Mouse (Mus musculus): ENCODE measurements around the gene Clec16a. TPM values are rescaled to one million over a fixed set of nuclear protein-coding genes. Genes with fewer than 3 reads are reported as not detected.

The Clec16a gene
- polyA plus RNA-seq, 1 experiment from 2014 or later = 32.5 TPM

DNA sequence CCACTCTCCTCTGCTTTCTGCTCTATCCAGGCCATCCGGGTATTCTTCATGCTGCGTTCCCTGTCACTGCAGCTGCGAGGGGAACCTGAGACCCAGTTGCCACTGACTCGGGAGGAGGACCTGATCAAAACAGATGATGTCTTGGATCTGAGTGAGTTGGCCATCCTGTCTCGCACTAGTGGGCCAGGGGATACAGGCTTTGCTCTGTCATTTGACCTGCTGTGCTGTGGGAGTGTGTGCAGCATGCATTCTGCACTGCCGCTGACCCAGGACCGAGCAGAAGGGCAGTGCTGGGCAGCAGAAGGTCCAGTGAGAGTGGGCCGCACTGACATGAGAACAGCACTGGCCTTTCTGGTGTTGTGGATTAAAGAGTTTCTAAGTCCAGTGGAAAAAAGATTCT lies 99.6 kb downstream of the Clec16a start:
- ATAC-seq (ENCODE audit: insufficient number of reproducible peaks, insufficient read depth, low FRiP score, low read depth) = no peak
- Histone ChIP-seq H3K9ac (ENCODE audit: low read length) (no peak overlapping the region), H3K27ac (replicated peaks in 1 of 2; ENCODE audit: control insufficient read depth in 1 of 2, insufficient read depth in 1 of 2, low read depth in 2 of 2, low read length in 2 of 2) (no peak overlapping the region), H3K4me1 (ENCODE audit: control insufficient read depth in 2 of 2, insufficient read depth in 2 of 2, low read length in 2 of 2) (peaks cover 4 to 23% of the 10 kb centered on the region in 2 experiments), H3K27me3 (ENCODE audit: control insufficient read depth, insufficient read depth, low read length) (no peaks in the 10 kb centered on the region), H3K4me3 (ENCODE audit: control insufficient read depth in 1 of 2, insufficient read depth in 1 of 2, low read depth in 1 of 2, low read length in 2 of 2) (no peak overlapping the region), H3K4me2 (ENCODE audit: low read length) (no peak overlapping the region), H3K36me3 (ENCODE audit: control insufficient read depth, insufficient read depth, low read length) (no peaks in the 10 kb centered on the region), H3K9me3 (ENCODE audit: control insufficient read depth, low read length) (no peaks in the 10 kb centered on the region)
- WGBS = 91% methylated on average over 8 of the region's 8 CpGs

DNA sequence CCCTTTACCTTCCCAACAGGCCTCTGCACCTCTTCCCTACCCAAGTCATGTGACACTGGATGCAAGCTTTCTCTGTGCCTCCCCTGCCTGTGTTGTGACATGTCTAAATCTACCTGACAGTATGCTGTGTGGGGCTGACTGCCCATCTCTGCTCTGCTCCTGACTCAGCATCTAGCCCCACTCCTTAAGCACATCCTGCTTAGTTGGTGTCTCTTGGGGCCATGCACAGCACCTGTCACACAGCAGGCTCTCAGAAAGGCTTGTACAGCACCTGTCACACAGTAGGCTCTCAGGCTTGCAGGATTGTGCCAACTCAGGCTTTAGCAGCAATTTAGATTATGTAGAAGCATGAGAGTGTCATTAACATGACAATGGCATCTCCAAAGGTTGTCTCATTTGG lies 106.7 kb downstream of the Clec16a start:
- no peak overlapping the region for H3K4me3 ChIP-seq (ENCODE audit: control insufficient read depth in 1 of 2, insufficient read depth in 1 of 2, low read depth in 1 of 2, low read length in 2 of 2)
- H3K9me3 ChIP-seq (ENCODE audit: control insufficient read depth, low read length) = no peaks in the 10 kb centered on the region
- peaks cover 0 to 9% of the 10 kb centered on the region in 2 experiments; a peak in 2 of 4 replicates for H3K4me1 ChIP-seq (ENCODE audit: control insufficient read depth in 2 of 2, insufficient read depth in 2 of 2, low read length in 2 of 2)
- H3K27me3 ChIP-seq (ENCODE audit: control insufficient read depth, insufficient read depth, low read length) = no peaks in the 10 kb centered on the region
- H3K27ac ChIP-seq (replicated peaks in 1 of 2; ENCODE audit: control insufficient read depth in 1 of 2, insufficient read depth in 1 of 2, low read depth in 2 of 2, low read length in 2 of 2) = no peak overlapping the region
- H3K9ac ChIP-seq (ENCODE audit: low read length) = no peak overlapping the region
- ATAC-seq (ENCODE audit: insufficient number of reproducible peaks, insufficient read depth, low FRiP score, low read depth) = no peak
- no peaks in the 10 kb centered on the region for H3K36me3 ChIP-seq (ENCODE audit: control insufficient read depth, insufficient read depth, low read length)
- H3K4me2 ChIP-seq (ENCODE audit: low read length) = no peak overlapping the region

DNA sequence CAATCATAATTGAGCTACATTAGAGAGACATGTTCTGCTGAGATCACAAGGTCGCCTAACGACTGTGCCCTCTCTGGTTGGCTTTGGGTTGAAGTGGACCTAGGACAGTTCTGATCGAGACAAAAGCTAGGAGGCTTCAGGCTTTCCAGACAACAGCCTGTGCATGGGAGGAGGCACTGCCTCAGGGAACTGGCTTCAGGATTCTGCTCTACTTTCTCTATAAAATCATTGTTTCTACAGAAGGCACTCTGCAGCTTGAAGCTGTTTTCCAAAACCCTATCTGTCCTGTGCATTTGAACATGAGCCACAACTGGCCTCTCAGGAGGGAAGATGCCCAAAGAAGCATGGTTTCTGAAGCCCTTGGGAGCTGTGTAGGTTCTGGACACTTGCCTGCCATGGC lies 107.8 kb downstream of the Clec16a start:
- no peak overlapping the region for H3K27ac ChIP-seq (replicated peaks in 1 of 2; ENCODE audit: control insufficient read depth in 1 of 2, insufficient read depth in 1 of 2, low read depth in 2 of 2, low read length in 2 of 2)
- H3K36me3 ChIP-seq (ENCODE audit: control insufficient read depth, insufficient read depth, low read length) = no peaks in the 10 kb centered on the region
- no peaks in the 10 kb centered on the region for H3K9me3 ChIP-seq (ENCODE audit: control insufficient read depth, low read length)
- no peak overlapping the region for H3K9ac ChIP-seq (ENCODE audit: low read length)
- H3K4me3 ChIP-seq (ENCODE audit: control insufficient read depth in 1 of 2, insufficient read depth in 1 of 2, low read depth in 1 of 2, low read length in 2 of 2) = no peak overlapping the region
- no peak for ATAC-seq (ENCODE audit: insufficient number of reproducible peaks, insufficient read depth, low FRiP score, low read depth)
- no peaks in the 10 kb centered on the region for H3K27me3 ChIP-seq (ENCODE audit: control insufficient read depth, insufficient read depth, low read length)
- H3K4me1 ChIP-seq (ENCODE audit: control insufficient read depth in 2 of 2, insufficient read depth in 2 of 2, low read length in 2 of 2) = peaks cover 0 to 9% of the 10 kb centered on the region in 2 experiments; a peak in 2 of 4 replicates
- no peak overlapping the region for H3K4me2 ChIP-seq (ENCODE audit: low read length)
- 78% methylated on average over 3 of the region's 3 CpGs for WGBS

DNA sequence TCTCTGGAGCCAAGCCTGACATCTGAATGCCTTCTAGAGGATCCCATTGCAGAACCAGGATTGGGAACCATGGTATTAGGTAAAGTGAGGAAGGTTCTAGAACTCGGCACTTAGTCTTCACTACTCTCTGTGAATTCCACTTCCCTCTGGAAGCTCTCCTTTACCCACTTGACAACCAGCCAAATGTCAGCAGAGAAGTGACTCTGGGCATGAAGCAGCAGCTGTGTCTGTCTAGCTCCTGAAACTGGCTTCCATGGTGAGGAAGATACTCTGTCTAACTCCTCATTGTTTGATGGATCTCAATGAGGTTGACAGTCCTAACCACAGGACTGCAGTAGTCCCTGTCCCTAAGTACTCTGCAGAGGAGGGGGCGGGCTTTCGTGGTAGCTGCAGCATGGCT lies 110.1 kb downstream of the Clec16a start:
- Histone ChIP-seq H3K4me2 (ENCODE audit: low read length) (no peak overlapping the region), H3K36me3 (ENCODE audit: control insufficient read depth, insufficient read depth, low read length) (no peaks in the 10 kb centered on the region), H3K4me3 (ENCODE audit: control insufficient read depth in 1 of 2, insufficient read depth in 1 of 2, low read depth in 1 of 2, low read length in 2 of 2) (no peak overlapping the region), H3K9me3 (ENCODE audit: control insufficient read depth, low read length) (no peaks in the 10 kb centered on the region), H3K27me3 (ENCODE audit: control insufficient read depth, insufficient read depth, low read length) (no peaks in the 10 kb centered on the region), H3K4me1 (ENCODE audit: control insufficient read depth in 2 of 2, insufficient read depth in 2 of 2, low read length in 2 of 2) (peaks cover 2 to 16% of the 10 kb centered on the region in 2 experiments; a peak in 3 of 4 replicates), H3K27ac (replicated peaks in 1 of 2; ENCODE audit: control insufficient read depth in 1 of 2, insufficient read depth in 1 of 2, low read depth in 2 of 2, low read length in 2 of 2) (no peak overlapping the region), H3K9ac (ENCODE audit: low read length) (no peak overlapping the region)
- 64% methylated on average over 3 of the region's 3 CpGs for WGBS
- no peak for ATAC-seq (ENCODE audit: insufficient number of reproducible peaks, insufficient read depth, low FRiP score, low read depth)

DNA sequence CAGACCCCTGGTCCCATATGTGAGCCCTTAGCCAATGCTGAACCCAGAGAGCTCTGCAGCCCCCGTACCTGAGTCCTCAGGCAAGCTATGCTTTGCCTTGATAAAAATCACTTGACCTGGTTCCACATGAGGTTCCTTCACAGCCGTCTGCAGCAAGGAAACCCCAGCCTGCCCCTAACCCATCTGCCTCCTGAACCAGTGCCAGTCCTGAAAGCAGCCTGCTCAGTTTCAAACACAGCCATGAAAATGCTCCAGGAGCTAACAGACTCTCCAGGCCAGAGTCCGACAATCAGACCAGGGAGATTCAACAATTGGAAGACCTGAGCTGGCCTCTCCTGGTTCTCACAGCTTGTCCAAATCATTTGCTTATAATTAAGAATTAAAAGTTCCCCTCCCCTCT lies 110.8 kb downstream of the Clec16a start:
- H3K9ac ChIP-seq (ENCODE audit: low read length) = no peak overlapping the region

DNA sequence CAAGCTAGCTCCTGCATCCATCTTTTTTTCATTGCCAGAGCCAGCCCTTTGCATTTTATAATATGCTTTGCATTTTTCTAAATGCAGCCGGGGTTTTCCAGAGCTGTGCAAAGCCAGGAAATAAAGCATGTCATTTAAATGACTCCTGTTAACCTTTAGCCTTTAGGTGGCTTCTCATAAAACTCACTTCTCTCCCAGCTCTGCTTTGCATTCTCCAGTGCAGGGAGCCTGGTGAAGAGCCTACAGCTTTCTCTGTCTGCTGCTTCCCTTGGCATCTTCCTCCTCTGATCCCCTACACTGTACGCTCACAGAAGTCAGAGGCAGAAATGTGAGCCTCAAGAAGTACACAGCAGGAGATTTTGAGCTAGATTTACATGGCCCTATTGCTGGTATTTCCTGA lies 111.3 kb downstream of the Clec16a start:
- H3K4me2 ChIP-seq (ENCODE audit: low read length) = no peak overlapping the region
- H3K9ac ChIP-seq (ENCODE audit: low read length) = no peak overlapping the region
- H3K4me3 ChIP-seq (ENCODE audit: control insufficient read depth in 1 of 2, insufficient read depth in 1 of 2, low read depth in 1 of 2, low read length in 2 of 2) = no peak overlapping the region
- H3K9me3 ChIP-seq (ENCODE audit: control insufficient read depth, low read length) = no peaks in the 10 kb centered on the region
- 66% methylated on average over 2 of the region's 2 CpGs for WGBS
- H3K27me3 ChIP-seq (ENCODE audit: control insufficient read depth, insufficient read depth, low read length) = no peaks in the 10 kb centered on the region
- no peaks in the 10 kb centered on the region for H3K36me3 ChIP-seq (ENCODE audit: control insufficient read depth, insufficient read depth, low read length)
- peaks cover 14 to 27% of the 10 kb centered on the region in 2 experiments for H3K4me1 ChIP-seq (ENCODE audit: control insufficient read depth in 2 of 2, insufficient read depth in 2 of 2, low read length in 2 of 2)
- H3K27ac ChIP-seq (replicated peaks in 1 of 2; ENCODE audit: control insufficient read depth in 1 of 2, insufficient read depth in 1 of 2, low read depth in 2 of 2, low read length in 2 of 2) = no peak overlapping the region
- ATAC-seq (ENCODE audit: insufficient number of reproducible peaks, insufficient read depth, low FRiP score, low read depth) = no peak

More for the DNA sequence above, 110.8 kb downstream of the Clec16a start:
- no peak overlapping the region for H3K4me2 ChIP-seq (ENCODE audit: low read length)
- H3K27ac ChIP-seq (replicated peaks in 1 of 2; ENCODE audit: control insufficient read depth in 1 of 2, insufficient read depth in 1 of 2, low read depth in 2 of 2, low read length in 2 of 2) = no peak overlapping the region
- no peaks in the 10 kb centered on the region for H3K9me3 ChIP-seq (ENCODE audit: control insufficient read depth, low read length)
- peaks cover 8 to 22% of the 10 kb centered on the region in 2 experiments for H3K4me1 ChIP-seq (ENCODE audit: control insufficient read depth in 2 of 2, insufficient read depth in 2 of 2, low read length in 2 of 2)
- no peaks in the 10 kb centered on the region for H3K36me3 ChIP-seq (ENCODE audit: control insufficient read depth, insufficient read depth, low read length)
- no peak for ATAC-seq (ENCODE audit: insufficient number of reproducible peaks, insufficient read depth, low FRiP score, low read depth)
- WGBS = 62% methylated on average over 3 of the region's 3 CpGs
- no peaks in the 10 kb centered on the region for H3K27me3 ChIP-seq (ENCODE audit: control insufficient read depth, insufficient read depth, low read length)
- H3K4me3 ChIP-seq (ENCODE audit: control insufficient read depth in 1 of 2, insufficient read depth in 1 of 2, low read depth in 1 of 2, low read length in 2 of 2) = no peak overlapping the region

DNA sequence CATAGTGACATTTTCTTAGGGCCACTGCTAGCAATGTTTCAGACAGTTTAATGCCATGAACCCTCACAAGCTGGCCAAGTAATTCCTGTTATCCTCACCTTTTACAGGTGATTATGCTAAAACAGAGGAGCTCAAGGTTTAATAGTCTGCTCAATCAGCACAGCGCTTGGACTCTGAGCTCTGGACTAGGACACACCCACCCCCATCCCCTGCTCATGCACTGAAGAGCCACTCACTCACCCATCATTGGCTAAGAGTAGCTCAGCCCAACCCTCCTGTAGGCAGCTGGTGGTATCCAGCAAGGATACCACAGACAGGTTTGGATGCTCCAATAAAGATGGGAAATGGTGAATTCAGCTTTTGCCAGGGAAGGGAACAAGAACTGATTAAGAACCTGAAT lies 111.8 kb downstream of the Clec16a start:
- 79% methylated on average over 1 of the region's 1 CpGs for WGBS
- no peaks in the 10 kb centered on the region for H3K27me3 ChIP-seq (ENCODE audit: control insufficient read depth, insufficient read depth, low read length)
- no peak overlapping the region for H3K4me2 ChIP-seq (ENCODE audit: low read length)
- no peaks in the 10 kb centered on the region for H3K9me3 ChIP-seq (ENCODE audit: control insufficient read depth, low read length)
- no peak overlapping the region for H3K9ac ChIP-seq (ENCODE audit: low read length)
- no peak for ATAC-seq (ENCODE audit: insufficient number of reproducible peaks, insufficient read depth, low FRiP score, low read depth)
- no peak overlapping the region for H3K27ac ChIP-seq (replicated peaks in 1 of 2; ENCODE audit: control insufficient read depth in 1 of 2, insufficient read depth in 1 of 2, low read depth in 2 of 2, low read length in 2 of 2)
- no peak overlapping the region for H3K4me3 ChIP-seq (ENCODE audit: control insufficient read depth in 1 of 2, insufficient read depth in 1 of 2, low read depth in 1 of 2, low read length in 2 of 2)
- peaks cover 19 to 31% of the 10 kb centered on the region in 2 experiments for H3K4me1 ChIP-seq (ENCODE audit: control insufficient read depth in 2 of 2, insufficient read depth in 2 of 2, low read length in 2 of 2)
- H3K36me3 ChIP-seq (ENCODE audit: control insufficient read depth, insufficient read depth, low read length) = no peaks in the 10 kb centered on the region

DNA sequence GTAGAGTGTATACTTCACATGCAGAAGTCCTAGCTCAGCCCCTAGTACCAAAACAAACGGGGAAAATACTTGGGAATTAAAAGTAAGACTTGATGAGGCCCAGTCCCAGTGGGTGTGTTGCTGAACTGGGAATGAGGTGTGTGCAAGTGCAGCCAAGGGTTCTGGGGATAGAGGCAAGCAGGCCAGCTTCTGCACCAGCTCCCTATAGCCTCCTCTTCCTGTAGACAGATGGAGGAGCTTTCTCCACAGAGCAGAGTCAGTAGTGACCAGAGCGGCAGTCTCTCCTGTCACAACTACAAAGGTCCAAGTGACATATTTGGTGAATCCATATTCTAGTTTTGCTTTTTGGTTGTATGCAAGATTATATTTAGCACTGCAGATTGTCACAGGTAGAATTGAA lies 114.1 kb downstream of the Clec16a start:
- Histone ChIP-seq H3K27ac (replicated peaks in 1 of 2; ENCODE audit: control insufficient read depth in 1 of 2, insufficient read depth in 1 of 2, low read depth in 2 of 2, low read length in 2 of 2) (no peak overlapping the region), H3K9me3 (ENCODE audit: control insufficient read depth, low read length) (no peaks in the 10 kb centered on the region), H3K4me1 (ENCODE audit: control insufficient read depth in 2 of 2, insufficient read depth in 2 of 2, low read length in 2 of 2) (peaks cover 20 to 36% of the 10 kb centered on the region in 2 experiments), H3K9ac (ENCODE audit: low read length) (no peak overlapping the region), H3K36me3 (ENCODE audit: control insufficient read depth, insufficient read depth, low read length) (no peaks in the 10 kb centered on the region), H3K4me2 (ENCODE audit: low read length) (no peak overlapping the region), H3K27me3 (ENCODE audit: control insufficient read depth, insufficient read depth, low read length) (no peaks in the 10 kb centered on the region), H3K4me3 (ENCODE audit: control insufficient read depth in 1 of 2, insufficient read depth in 1 of 2, low read depth in 1 of 2, low read length in 2 of 2) (no peak overlapping the region)
- no peak for ATAC-seq (ENCODE audit: insufficient number of reproducible peaks, insufficient read depth, low FRiP score, low read depth)
- 82% methylated on average over 2 of the region's 2 CpGs for whole genome bisulfite sequencing
